Mouse (Mus musculus) lung, embryonic 14.5 days (tissue): ENCODE measurements at regions not wholly inside any gene's neighbourhood (a gene's known extent, or its start where the extent isn't known, plus 50 kb on each side); places are given as distances from the start of the nearest gene placed in this dataset.

Source experiments
- ATAC-seq: fragments of 200-750 bp; cut with Nextera tagmentation; 2 replicates; pipeline ENCODE4 v1.8.0; 2017; ENCODE audit warnings: mild to moderate bottlenecking, moderate TSS enrichment, moderate library complexity; ENCODE audit not compliant: insufficient read depth
- DNase-seq: peaks from one replicate; pipeline ENCODE4 v3.0.0-alpha.2; 2015
- H3K27ac ChIP-seq: fragments of 300-500 bp; sonication (generic); 2 replicates; pipeline ENCODE4 v1.5.1; 2014; ENCODE audit warnings: low read depth, mild to moderate bottlenecking, moderate library complexity
- H3K27me3 ChIP-seq: fragments of 300-500 bp; sonication (generic); 2 replicates; pipeline ENCODE4 v1.6.1; 2014; ENCODE audit warnings: low read length, control low read depth; ENCODE audit not compliant: insufficient read depth
- H3K36me3 ChIP-seq: fragments of 300-500 bp; sonication (generic); 2 replicates; pipeline ENCODE4 v1.6.1; 2014; ENCODE audit warnings: control low read depth; ENCODE audit not compliant: insufficient read depth
- H3K4me1 ChIP-seq: fragments of 300-500 bp; sonication (generic); 2 replicates; pipeline ENCODE4 v1.6.1; 2014; ENCODE audit warnings: antibody characterized with exemption, control low read depth; ENCODE audit not compliant: insufficient read depth
- H3K4me2 ChIP-seq: fragments of 300-500 bp; sonication (generic); 2 replicates; pipeline ENCODE4 v1.6.1; 2014; ENCODE audit warnings: mild to moderate bottlenecking
- H3K4me3 ChIP-seq: fragments of 300-500 bp; sonication (generic); 2 replicates; pipeline ENCODE4 v1.5.1; 2014; ENCODE audit warnings: low read depth, low read length
- H3K9ac ChIP-seq: fragments of 300-500 bp; sonication (generic); 2 replicates; pipeline ENCODE4 v1.6.1; 2014
- H3K9me3 ChIP-seq: fragments of 300-500 bp; sonication (generic); 2 replicates; pipeline ENCODE4 v1.6.1; 2016; ENCODE audit warnings: low read depth, low read length, control low read depth
- CTCF ChIP-seq: IDR thresholded peaks from 2 replicates; pipeline ENCODE4 v1.5.1; 2016; ENCODE audit warnings: antibody characterized with exemption, low read depth
- WGBS: fragments of 180-500 bp; shearing (Covaris S2); extraction: QIAGEN DNeasy Blood & Tissue Kit; methylation state at CpG from one replicate; pipeline ENCODE4 v1.1.7; 2014; 5-methylcytosine and 5-hydroxymethylcytosine counted together

DNA sequence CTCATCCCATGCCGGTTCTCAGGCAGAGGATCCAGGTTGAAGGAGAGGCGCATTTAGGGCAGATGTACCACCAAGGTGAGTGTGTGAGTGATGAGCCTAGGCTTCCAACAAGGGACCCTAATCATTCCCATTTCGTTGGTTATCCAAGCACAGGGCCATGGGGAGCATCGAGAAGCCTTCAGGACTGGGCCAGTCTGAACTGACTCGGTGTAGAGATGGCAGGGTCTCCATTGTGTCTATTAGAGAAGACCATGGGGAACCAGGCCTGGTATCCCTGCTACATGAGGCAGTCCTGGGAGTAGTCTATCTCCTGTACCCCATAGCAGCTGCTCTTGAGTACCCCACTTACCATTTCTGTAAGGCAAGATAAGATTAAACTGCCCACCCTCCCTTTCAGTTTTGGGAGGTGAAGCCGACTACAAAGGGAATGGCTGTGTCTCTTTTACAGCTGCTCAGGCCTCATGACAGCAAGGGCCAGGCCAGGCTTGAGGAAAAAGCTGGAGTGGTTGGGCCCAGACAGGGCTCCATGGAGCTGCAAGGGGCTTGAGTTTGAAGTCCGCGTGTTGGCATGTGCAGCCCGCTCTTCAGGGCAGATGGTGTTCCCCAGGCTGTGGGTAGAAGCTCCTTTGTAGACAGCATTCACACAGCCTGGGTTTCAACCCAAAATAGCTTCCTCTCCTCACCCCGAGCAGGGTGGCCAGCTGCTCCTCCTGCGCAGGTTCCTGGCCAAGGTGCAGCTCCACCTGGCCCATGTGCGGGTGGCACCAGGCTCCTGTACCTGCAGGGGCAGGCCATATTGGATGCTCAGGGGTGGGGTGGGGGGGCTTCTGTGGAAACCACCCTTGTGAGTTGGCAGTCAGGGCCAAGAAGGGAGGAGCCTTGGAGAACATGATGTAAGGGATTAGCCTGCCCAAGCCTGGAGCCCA lies 52.6 kb upstream of the Klf13 start:
- H3K27ac ChIP-seq = no peak overlapping the region
- no peak overlapping the region for H3K4me3 ChIP-seq
- H3K4me1 ChIP-seq = no peaks in the 10 kb centered on the region
- TF ChIP-seq CTCF = no peak
- H3K9ac ChIP-seq = no peak overlapping the region
- ATAC-seq = no peak
- no peaks in the 10 kb centered on the region for H3K36me3 ChIP-seq
- WGBS = 88% methylated on average over 12 of the region's 12 CpGs
- no peak overlapping the region for H3K4me2 ChIP-seq
- H3K27me3 ChIP-seq = no peaks in the 10 kb centered on the region
- no peaks in the 10 kb centered on the region for H3K9me3 ChIP-seq
- DNase-seq = no peak

DNA sequence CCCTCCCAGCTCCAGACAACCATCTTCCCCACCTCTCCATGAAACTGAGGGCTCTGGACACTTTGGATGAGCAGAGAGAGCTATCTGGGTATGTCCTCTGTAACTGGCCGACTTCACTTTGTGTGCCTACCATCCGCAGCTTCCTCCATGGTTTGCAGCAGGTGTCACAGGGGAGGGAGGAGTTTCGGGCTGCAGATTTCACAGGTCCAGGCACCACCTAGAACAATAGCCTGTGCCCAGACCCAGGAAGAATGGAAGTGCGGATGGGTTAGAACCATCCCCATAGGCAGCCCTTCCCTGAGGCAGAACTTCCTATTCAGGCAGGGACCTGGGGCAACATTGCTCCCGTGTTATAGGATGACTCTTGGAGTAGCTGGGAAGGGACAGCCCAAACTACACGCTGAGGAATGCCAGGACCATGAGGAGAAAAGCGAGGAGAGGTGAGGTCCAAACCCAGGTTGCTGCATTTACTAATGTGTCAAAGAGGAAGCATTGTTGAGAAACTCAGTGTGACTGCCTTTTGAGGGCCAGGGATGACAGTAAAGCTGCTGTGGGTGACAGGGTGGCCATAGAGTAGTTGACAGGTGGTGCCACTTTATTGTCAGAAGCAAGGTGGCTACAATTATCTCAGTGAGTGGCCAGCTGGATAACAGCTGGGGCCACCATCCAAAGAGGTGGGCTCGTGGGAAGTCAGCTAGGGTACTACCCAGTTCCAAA lies 51.8 kb upstream of the Klf13 start:
- Histone ChIP-seq H3K36me3 (no peaks in the 10 kb centered on the region), H3K4me1 (no peaks in the 10 kb centered on the region), H3K4me2 (no peak overlapping the region), H3K27me3 (no peaks in the 10 kb centered on the region), H3K4me3 (no peak overlapping the region), H3K9me3 (no peaks in the 10 kb centered on the region), H3K27ac (no peak overlapping the region), H3K9ac (no peak overlapping the region)
- ATAC-seq (no peak), DNase-seq (no peak)
- TF ChIP-seq CTCF = no peak
- whole genome bisulfite sequencing = 78% methylated on average over 8 of the region's 8 CpGs

DNA sequence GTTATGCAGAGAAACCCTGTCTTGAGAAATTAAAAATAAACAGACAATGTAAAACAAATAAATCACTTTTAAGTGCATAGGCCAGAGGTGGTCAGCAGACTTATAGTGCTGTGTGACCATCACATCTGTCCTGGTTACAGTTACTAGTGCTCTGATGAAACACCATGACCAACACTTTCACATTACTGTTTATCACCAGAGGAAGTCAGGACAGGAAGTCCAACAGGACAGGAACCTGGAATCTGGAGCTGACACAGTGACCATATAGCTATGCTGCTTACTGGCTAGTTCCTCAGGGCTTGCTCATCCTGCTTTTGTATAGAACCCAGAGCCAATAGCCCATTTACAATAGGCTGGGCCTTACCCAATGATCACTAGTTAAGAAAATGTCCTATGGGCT lies 51.0 kb upstream of the Klf13 start:
- no peaks in the 10 kb centered on the region for H3K4me1 ChIP-seq
- H3K27ac ChIP-seq = no peak overlapping the region
- H3K4me2 ChIP-seq = no peak overlapping the region
- no peaks in the 10 kb centered on the region for H3K36me3 ChIP-seq
- DNase-seq = no peak
- no peak overlapping the region for H3K4me3 ChIP-seq
- no peaks in the 10 kb centered on the region for H3K9me3 ChIP-seq
- H3K27me3 ChIP-seq = no peaks in the 10 kb centered on the region
- no peak for ATAC-seq
- TF ChIP-seq CTCF = no peak
- H3K9ac ChIP-seq = no peak overlapping the region
